Comparison of ENCODE assay signal across 8 mouse cellular contexts in genomic region chr3:80958591-80958990, GRCm38 (mm10). TPM values are rescaled to one million over a fixed set of nuclear protein-coding genes. Genes with fewer than 3 reads are reported as not detected.
DNase-seq lines count a peak whose midpoint lies in the region; ATAC-seq and TF ChIP-seq lines count a peak whose summit lies in the region.

No protein-coding gene starts in this region.

- TF ChIP-seq POLR2A in kidney, adult 2 months (IDR thresholded peaks at IDR 0.05; ENCODE audit: low read depth, low read length): no peak

- peak; percentile 93 for TF ChIP-seq CTCF in kidney, adult 2 months (conservative IDR thresholded peaks at IDR 0.05; ENCODE audit: insufficient read depth, insufficient read length, low read depth, low read length)

- intact Hi-C loops in left cerebral cortex, postnatal 36 days (cut with DNase I): loop anchor here (2.0 kb wide), 2 partner anchors 824 to 966 kb away; no protein-coding TSS in a partner anchor

- no peaks in the 10 kb centered on the region for H3K36me3 ChIP-seq in kidney, adult 2 months (ENCODE audit: control insufficient read depth, insufficient read depth, low read length)
- no peaks in the 10 kb centered on the region for H3K36me3 ChIP-seq in midbrain, embryonic 16.5 days (ENCODE audit: control insufficient read depth, insufficient read depth, low read length)
- no peaks in the 10 kb centered on the region for H3K36me3 ChIP-seq in stomach, embryonic 14.5 days (ENCODE audit: control insufficient read depth, insufficient read depth, low read length)

- ATAC-seq in midbrain, embryonic 16.5 days: peak; percentile 79
- ATAC-seq in stomach, embryonic 14.5 days (ENCODE audit: insufficient number of reproducible peaks, insufficient read depth, low FRiP score, low read depth): peak; percentile 63; the same call in 1 of the 2 replicates

- H3K4me3 ChIP-seq in kidney, adult 2 months (ENCODE audit: insufficient read depth, low read depth, low read length): no peak overlapping the region
- no peak overlapping the region for H3K4me3 ChIP-seq in midbrain, embryonic 16.5 days (ENCODE audit: low read depth, low read length)
- H3K4me3 ChIP-seq in stomach, embryonic 14.5 days (ENCODE audit: low read depth, low read length): no peak overlapping the region

- no peaks in the 10 kb centered on the region for H3K27me3 ChIP-seq in kidney, adult 2 months (replicated peaks; ENCODE audit: control insufficient read depth, insufficient read depth, low read length)
- H3K27me3 ChIP-seq in midbrain, embryonic 16.5 days (ENCODE audit: control insufficient read depth, insufficient read depth, low read depth, low read length): no peaks in the 10 kb centered on the region
- no peaks in the 10 kb centered on the region for H3K27me3 ChIP-seq in stomach, embryonic 14.5 days (ENCODE audit: control insufficient read depth, insufficient read depth, low read length)

- WGBS in kidney, adult 2 months: 23% methylated on average over 1 of the region's 1 CpGs
- WGBS in midbrain, embryonic 16.5 days: 54% methylated on average over 1 of the region's 1 CpGs
- WGBS in stomach, embryonic 14.5 days: 24% methylated on average over 1 of the region's 1 CpGs

- peak; percentile 46 for DNase-seq in urinary bladder, postnatal 14 days (ENCODE audit: low spot score)
- DNase-seq in urinary bladder, postnatal 4 days (ENCODE audit: low spot score in 2 of 2): no peak
- DNase-seq in cerebellum, postnatal 14 days: peak; percentile 72 to 75
- DNase-seq in gastrocnemius, adult 18-20 months (ENCODE audit: low spot score): peak; percentile 55
- DNase-seq in kidney, adult 2 months: peak; percentile 76
- DNase-seq in left cerebral cortex, postnatal 36 days (ENCODE audit: low spot score in 2 of 2): peak; percentile 30 to 43

- no peak overlapping the region for H3K9ac ChIP-seq in midbrain, embryonic 16.5 days (ENCODE audit: low read depth, low read length)
- no peak overlapping the region for H3K9ac ChIP-seq in stomach, embryonic 14.5 days (replicated peaks; ENCODE audit: low read depth, low read length)

- no peak overlapping the region for H3K4me2 ChIP-seq in midbrain, embryonic 16.5 days (ENCODE audit: low read length)
- H3K4me2 ChIP-seq in stomach, embryonic 14.5 days (replicated peaks; ENCODE audit: low read depth, low read length): no peak overlapping the region

- no peaks in the 10 kb centered on the region for H3K4me1 ChIP-seq in kidney, adult 2 months (ENCODE audit: control insufficient read depth, insufficient read depth, low read length)
- H3K4me1 ChIP-seq in midbrain, embryonic 16.5 days (ENCODE audit: control insufficient read depth, insufficient read depth, low read length): no peaks in the 10 kb centered on the region
- no peaks in the 10 kb centered on the region for H3K4me1 ChIP-seq in stomach, embryonic 14.5 days (ENCODE audit: control insufficient read depth, insufficient read depth, low read length)

- no peaks in the 10 kb centered on the region for H3K9me3 ChIP-seq in midbrain, embryonic 16.5 days (replicated peaks; ENCODE audit: control insufficient read depth, low read length, poor library complexity, severe bottlenecking)
- H3K9me3 ChIP-seq in stomach, embryonic 14.5 days (ENCODE audit: control insufficient read depth, low read depth, low read length): no peaks in the 10 kb centered on the region

- no peak overlapping the region for H3K27ac ChIP-seq in kidney, adult 2 months (ENCODE audit: insufficient read depth, low read depth, low read length)
- no peak overlapping the region for H3K27ac ChIP-seq in midbrain, embryonic 16.5 days (ENCODE audit: low read length)
- no peak overlapping the region for H3K27ac ChIP-seq in stomach, embryonic 14.5 days (ENCODE audit: low read length)

RNA-seq across cellular contexts. Expression of gene Glrb, which starts 45.1 kb away (rescaled TPM):
- under 1 TPM; 0.16 to 0.24 TPM for total RNA-seq in gastrocnemius, adult 18-20 months (2021)
- 0.28 and 0.45 TPM in 2 replicates for polyA plus RNA-seq in kidney, adult 2 months (2012; rRNA removed)
- 100 to 1,000 TPM; 198 to 209 TPM for total RNA-seq in left cerebral cortex, postnatal 36 days (2021)
- 35.1 and 47.9 TPM in 2 replicates for polyA plus RNA-seq in midbrain, embryonic 16.5 days (2015; fragmentation: Nextera tagmentation; extraction: Ambion mirVana)
- polyA plus RNA-seq in stomach, embryonic 14.5 days (2014; fragmentation: Nextera tagmentation; extraction: Ambion mirVana): 3.0 and 4.0 TPM in 2 replicates

Comparison
In these comparisons a context has a peak if more than half of its experiments do, and no peak if none do; other contexts are left out.
1. DNase-seq: peak in urinary bladder, postnatal 14 days (single experiment), cerebellum, postnatal 14 days (2 of 2), gastrocnemius, adult 18-20 months (single experiment), kidney, adult 2 months (single experiment) and left cerebral cortex, postnatal 36 days (2 of 2); none in urinary bladder, postnatal 4 days (0 of 2).